Mouse (Mus musculus) gastrocnemius, postnatal 4 days (tissue): ENCODE measurements around the gene Pmepa1. TPM values are rescaled to one million over a fixed set of nuclear protein-coding genes. Genes with fewer than 3 reads are reported as not detected.

ENCODE experiments used
- DNase-seq, 2 experiments: peaks; one replicate each; pipeline ENCODE4 v3.0.0; 2021 to 2022; ENCODE audit warnings: low spot score in 2 of 2, mixed read lengths in 2 of 2
- total RNA-seq, 2 experiments: library from RNA; stranded (reverse); gene quantifications; 2 replicates each; pipeline ENCODE4 v1.2.3; 2021

The Pmepa1 gene
- total RNA-seq, 2 experiments from 2014 or later = 22.6 to 25.8 TPM

GRCm38 (mm10) chr2:173229578-173230224 is 46.6 kb downstream of the Pmepa1 start:
- peak; percentile 90 to 91 for DNase-seq

- no peak for DNase-seq
These were observed 47.8 kb downstream of the Pmepa1 start for GRCm38 (mm10) chr2:173228567-173228966.

- DNase-seq = no peak
These were observed 49.5 kb downstream of the Pmepa1 start for GRCm38 (mm10) chr2:173226792-173227191.

GRCm38 (mm10) chr2:173225906-173226305 is 50.4 kb downstream of the Pmepa1 start:
- no peak for DNase-seq

- no peak for DNase-seq
These were observed 51.5 kb downstream of the Pmepa1 start for GRCm38 (mm10) chr2:173224832-173225231.

- DNase-seq = no peak
These were observed 52.2 kb downstream of the Pmepa1 start for GRCm38 (mm10) chr2:173224097-173224496.

- no peak for DNase-seq
These were observed 52.8 kb downstream of the Pmepa1 start for GRCm38 (mm10) chr2:173223496-173223895.

- no peak for DNase-seq
These were observed 55.6 kb downstream of the Pmepa1 start for GRCm38 (mm10) chr2:173220754-173221153.

GRCm38 (mm10) chr2:173219256-173219954 is 56.9 kb downstream of the Pmepa1 start:
- DNase-seq = no peak

GRCm38 (mm10) chr2:173218416-173219141 is 57.8 kb downstream of the Pmepa1 start, which contains the start of gene Zbp1:
Gene Zbp1 (minus strand): TSS chr2:173218923.
- DNase-seq = peak in 1 of 2 experiments; percentile 11

- DNase-seq = peak in 1 of 2 experiments; percentile 5
These were observed 58.5 kb downstream of the Pmepa1 start for GRCm38 (mm10) chr2:173217763-173218258.

- DNase-seq = no peak
These were observed 59.1 kb downstream of the Pmepa1 start for GRCm38 (mm10) chr2:173217246-173217645.

GRCm38 (mm10) chr2:173216840-173217239 is 59.5 kb downstream of the Pmepa1 start:
- DNase-seq = peak in 1 of 2 experiments; percentile 13

- DNase-seq = no peak
These were observed 64.1 kb downstream of the Pmepa1 start for GRCm38 (mm10) chr2:173212227-173212626.

GRCm38 (mm10) chr2:173209091-173209815 is 67.1 kb downstream of the Pmepa1 start:
- DNase-seq = peak in 1 of 2 experiments; percentile 5

- DNase-seq = peak; percentile 4 to 13
These were observed 69.3 kb downstream of the Pmepa1 start for GRCm38 (mm10) chr2:173207051-173207450.

- DNase-seq = no peak
These were observed 70.7 kb downstream of the Pmepa1 start for GRCm38 (mm10) chr2:173205563-173206099.

- DNase-seq = no peak
These were observed 71.7 kb downstream of the Pmepa1 start for GRCm38 (mm10) chr2:173204671-173205070.

GRCm38 (mm10) chr2:173203726-173204125 is 72.6 kb downstream of the Pmepa1 start:
- DNase-seq = no peak

GRCm38 (mm10) chr2:173202924-173203689 is 73.2 kb downstream of the Pmepa1 start:
- DNase-seq = peak in 1 of 2 experiments; percentile 15
